Mouse (Mus musculus) stomach, postnatal 0 days (tissue): ENCODE data around the gene Slco3a1. TPM values are rescaled to one million over a fixed set of nuclear protein-coding genes. Genes with fewer than 3 reads are reported as not detected.
A peak's percentile ranks its signal among the peaks of the same experiment; 100 is the strongest.

ENCODE experiments used
- ATAC-seq: fragments of 200-750 bp; cut with Nextera tagmentation; 2 replicates; pipeline ENCODE4 v1.8.0; 2017; ENCODE audit not compliant: low FRiP score, low TSS enrichment
- DNase-seq: peaks from one replicate; pipeline ENCODE4 v3.0.0-alpha.2; 2016; ENCODE audit warnings: low spot score
- H3K27ac ChIP-seq: fragments of 300-500 bp; sonication (generic); replicated peaks from 2 replicates; pipeline ENCODE4 v1.5.1; 2014; ENCODE audit warnings: mild to moderate bottlenecking, control low read depth
- H3K27me3 ChIP-seq: fragments of 300-500 bp; sonication (generic); 2 replicates; pipeline ENCODE4 v1.6.1; 2014; ENCODE audit warnings: low read length; ENCODE audit not compliant: control insufficient read depth, insufficient read depth
- H3K36me3 ChIP-seq: fragments of 300-500 bp; sonication (generic); 2 replicates; pipeline ENCODE4 v1.6.1; 2014; ENCODE audit warnings: low read length, mixed read lengths; ENCODE audit not compliant: control insufficient read depth, insufficient read depth
- H3K4me1 ChIP-seq: fragments of 300-500 bp; sonication (generic); replicated peaks from 2 replicates; pipeline ENCODE4 v1.6.1; 2014; ENCODE audit warnings: antibody characterized with exemption; ENCODE audit not compliant: control insufficient read depth, insufficient read depth
- H3K4me2 ChIP-seq: fragments of 300-500 bp; sonication (generic); replicated peaks from 2 replicates; pipeline ENCODE4 v1.6.1; 2014; ENCODE audit warnings: low read depth, mild to moderate bottlenecking, control low read depth, moderate library complexity
- H3K4me3 ChIP-seq: fragments of 300-500 bp; sonication (generic); 2 replicates; pipeline ENCODE4 v1.5.1; 2014; ENCODE audit warnings: low read depth, low read length, control low read depth
- H3K9ac ChIP-seq: fragments of 300-500 bp; sonication (generic); 2 replicates; pipeline ENCODE4 v1.6.1; 2014; ENCODE audit warnings: mild to moderate bottlenecking, low read length, control low read depth, mixed read lengths
- H3K9me3 ChIP-seq: fragments of 300-500 bp; sonication (generic); 2 replicates; pipeline ENCODE4 v1.6.1; 2016; ENCODE audit warnings: low read length; ENCODE audit not compliant: control insufficient read depth
- CTCF ChIP-seq: IDR thresholded peaks from 2 replicates; pipeline ENCODE4 v1.5.1; 2016; ENCODE audit warnings: antibody characterized with exemption, low read depth, mild to moderate bottlenecking, moderate library complexity
- EP300 ChIP-seq: optimal IDR thresholded peaks from 2 replicates; pipeline ENCODE3; 2016; ENCODE audit warnings: antibody characterized with exemption
- WGBS: fragments of 180-500 bp; shearing (Covaris S2); extraction: QIAGEN DNeasy Blood & Tissue Kit; methylation state at CpG from one replicate; pipeline ENCODE4 v1.1.7; 2014; 5-methylcytosine and 5-hydroxymethylcytosine counted together
- polyA plus RNA-seq: library from polyadenylated mRNA; unstranded; fragments of >200 nt; fragmentation: Nextera tagmentation; extraction: Ambion mirVana; gene quantifications from 2 replicates; pipeline ENCODE4 v1.2.1, GENCODE M21; 2015

Slco3a1 gene
- polyA plus RNA-seq, 1 experiment from 2014 or later = 9.1 TPM

DNA sequence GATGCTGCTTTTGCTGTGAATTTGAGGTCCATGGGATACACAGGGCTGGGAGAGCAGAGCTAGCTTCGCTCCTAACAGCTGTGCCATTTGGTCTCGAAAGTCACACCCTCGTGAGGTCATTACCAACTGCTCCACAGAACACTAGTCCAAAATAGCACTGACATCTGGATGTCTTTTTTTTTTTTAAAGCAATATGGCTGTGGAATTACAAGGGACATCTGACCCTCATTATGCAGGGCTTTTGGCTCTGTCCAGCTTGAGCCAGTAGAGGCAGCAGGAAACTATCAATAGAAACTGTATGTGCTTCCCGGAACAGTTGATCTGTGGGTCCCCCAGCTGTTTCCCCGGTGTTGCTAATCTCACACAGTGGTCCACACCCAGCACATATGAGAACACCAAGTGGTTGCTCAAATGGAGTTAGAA, 163.1 kb downstream of the Slco3a1 start:
- peak; percentile 75; the same call in 1 of the 2 replicates for ATAC-seq
- WGBS = 51% methylated on average over 5 of the region's 5 CpGs
- no peak for DNase-seq

GRCm38 (mm10) chr7:74389570-74389969, 165.0 kb downstream of the Slco3a1 start:
- H3K9me3 ChIP-seq = no peaks in the 10 kb centered on the region
- TF ChIP-seq EP300 (no peak), CTCF (no peak)
- no peak overlapping the region for H3K4me2 ChIP-seq
- H3K9ac ChIP-seq = no peak overlapping the region
- H3K4me3 ChIP-seq = no peak overlapping the region
- DNase-seq = no peak
- H3K36me3 ChIP-seq = no peaks in the 10 kb centered on the region
- 62% methylated on average over 2 of the region's 2 CpGs for WGBS
- H3K27me3 ChIP-seq = no peaks in the 10 kb centered on the region
- H3K4me1 ChIP-seq = no peaks in the 10 kb centered on the region
- H3K27ac ChIP-seq = no peak overlapping the region
- ATAC-seq = no peak

More for the DNA sequence above, 163.1 kb downstream of the Slco3a1 start:
- Histone ChIP-seq H3K4me2 (no peak overlapping the region), H3K27ac (no peak overlapping the region), H3K4me1 (no peaks in the 10 kb centered on the region), H3K9me3 (no peaks in the 10 kb centered on the region), H3K27me3 (no peaks in the 10 kb centered on the region), H3K36me3 (no peaks in the 10 kb centered on the region), H3K9ac (no peak overlapping the region), H3K4me3 (no peak overlapping the region)
- TF ChIP-seq CTCF (no peak), EP300 (no peak)

GRCm38 (mm10) chr7:74386257-74386656, 168.3 kb downstream of the Slco3a1 start:
- Histone ChIP-seq H3K36me3 (no peaks in the 10 kb centered on the region), H3K9me3 (no peaks in the 10 kb centered on the region), H3K4me3 (no peak overlapping the region), H3K9ac (no peak overlapping the region), H3K4me1 (no peaks in the 10 kb centered on the region), H3K4me2 (no peak overlapping the region), H3K27ac (no peak overlapping the region), H3K27me3 (no peaks in the 10 kb centered on the region)
- 62% methylated on average over 5 of the region's 5 CpGs for WGBS
- ATAC-seq (no peak), DNase-seq (no peak)
- TF ChIP-seq EP300 (no peak), CTCF (no peak)

- Histone ChIP-seq H3K9ac (no peak overlapping the region), H3K27ac (no peak overlapping the region), H3K4me1 (no peaks in the 10 kb centered on the region), H3K36me3 (no peaks in the 10 kb centered on the region), H3K9me3 (no peaks in the 10 kb centered on the region), H3K4me2 (no peak overlapping the region), H3K4me3 (no peak overlapping the region), H3K27me3 (no peaks in the 10 kb centered on the region)
- no peak for TF ChIP-seq EP300
- TF ChIP-seq CTCF = no peak
- WGBS = 73% methylated on average over 3 of the region's 3 CpGs
- no peak for DNase-seq
- ATAC-seq = no peak
Measured at GRCm38 (mm10) chr7:74383040-74383666, 171.4 kb downstream of the Slco3a1 start.

GRCm38 (mm10) chr7:74382286-74382685, 172.3 kb downstream of the Slco3a1 start:
- 0 out of 2 replicates have a peak, but pooled peaks have one; percentile 19 for ATAC-seq
- no peak overlapping the region for H3K27ac ChIP-seq
- H3K4me3 ChIP-seq = no peak overlapping the region
- no peaks in the 10 kb centered on the region for H3K4me1 ChIP-seq
- 71% methylated on average over 3 of the region's 3 CpGs for WGBS
- H3K4me2 ChIP-seq = no peak overlapping the region
- no peaks in the 10 kb centered on the region for H3K36me3 ChIP-seq
- no peak for DNase-seq
- no peaks in the 10 kb centered on the region for H3K9me3 ChIP-seq
- no peak overlapping the region for H3K9ac ChIP-seq
- TF ChIP-seq EP300 (no peak), CTCF (no peak)
- H3K27me3 ChIP-seq = no peaks in the 10 kb centered on the region

- no peak for DNase-seq
- no peaks in the 10 kb centered on the region for H3K36me3 ChIP-seq
- no peaks in the 10 kb centered on the region for H3K9me3 ChIP-seq
- no peaks in the 10 kb centered on the region for H3K4me1 ChIP-seq
- no peak overlapping the region for H3K4me2 ChIP-seq
- no peak overlapping the region for H3K27ac ChIP-seq
- no peaks in the 10 kb centered on the region for H3K27me3 ChIP-seq
- WGBS = 58% methylated on average over 2 of the region's 2 CpGs
- H3K9ac ChIP-seq = no peak overlapping the region
- TF ChIP-seq CTCF = no peak
- no peak for TF ChIP-seq EP300
- no peak overlapping the region for H3K4me3 ChIP-seq
- ATAC-seq = peak; percentile 47
Measured at GRCm38 (mm10) chr7:74381881-74382281, 172.7 kb downstream of the Slco3a1 start.
